Mouse (Mus musculus) midbrain, postnatal 0 days (tissue): ENCODE measurements around the gene Klk1. TPM values are rescaled to one million over a fixed set of nuclear protein-coding genes. Genes with fewer than 3 reads are reported as not detected.
A peak's percentile ranks its signal among the peaks of the same experiment; 100 is the strongest.

Experiments used
- ATAC-seq: fragments of 200-750 bp; cut with Nextera tagmentation; 2 replicates; pipeline ENCODE4 v1.8.0; 2017; ENCODE audit warnings: moderate number of reproducible peaks, mild to moderate bottlenecking, moderate TSS enrichment, moderate library complexity; ENCODE audit not compliant: low FRiP score
- DNase-seq: peaks from one replicate; pipeline ENCODE4 v3.0.0-alpha.2; 2015; ENCODE audit warnings: low spot score
- H3K27ac ChIP-seq: fragments of 300-500 bp; sonication (generic); 2 replicates; pipeline ENCODE4 v1.5.1; 2014; ENCODE audit warnings: low read depth, mild to moderate bottlenecking, low read length, mixed read lengths
- H3K27me3 ChIP-seq: fragments of 300-500 bp; sonication (generic); 2 replicates; pipeline ENCODE4 v1.6.1; 2014; ENCODE audit warnings: low read length, control low read depth, mixed read lengths; ENCODE audit not compliant: insufficient read depth
- H3K36me3 ChIP-seq: fragments of 300-500 bp; sonication (generic); 2 replicates; pipeline ENCODE4 v1.6.1; 2014; ENCODE audit warnings: low read length, control low read depth, mixed read lengths; ENCODE audit not compliant: insufficient read depth
- H3K4me1 ChIP-seq: fragments of 300-500 bp; sonication (generic); 2 replicates; pipeline ENCODE4 v1.6.1; 2014; ENCODE audit warnings: mild to moderate bottlenecking, control low read depth, antibody characterized with exemption, low read length, mixed read lengths; ENCODE audit not compliant: insufficient read depth
- H3K4me2 ChIP-seq: fragments of 300-500 bp; sonication (generic); 2 replicates; pipeline ENCODE4 v1.6.1; 2014; ENCODE audit warnings: low read depth, mild to moderate bottlenecking, low read length, mixed read lengths; ENCODE audit not compliant: poor library complexity, severe bottlenecking
- H3K4me3 ChIP-seq: fragments of 300-500 bp; sonication (generic); 2 replicates; pipeline ENCODE4 v1.5.1; 2014; ENCODE audit warnings: low read depth, mild to moderate bottlenecking, low read length, moderate library complexity
- H3K9ac ChIP-seq: fragments of 300-500 bp; sonication (generic); replicated peaks from 2 replicates; pipeline ENCODE4 v1.6.1; 2014; ENCODE audit warnings: mild to moderate bottlenecking, low read length, moderate library complexity, mixed read lengths; ENCODE audit not compliant: poor library complexity, severe bottlenecking
- H3K9me3 ChIP-seq: fragments of 300-500 bp; sonication (generic); 2 replicates; pipeline ENCODE4 v1.6.1; 2016; ENCODE audit warnings: low read length, control low read depth
- CTCF ChIP-seq: IDR thresholded peaks from 2 replicates; pipeline ENCODE4 v1.5.1; 2016; ENCODE audit warnings: antibody characterized with exemption, mild to moderate bottlenecking
- WGBS: fragments of 180-500 bp; shearing (Covaris S2); extraction: QIAGEN DNeasy Blood & Tissue Kit; methylation state at CpG from one replicate; pipeline ENCODE4 v1.1.7; 2014; 5-methylcytosine and 5-hydroxymethylcytosine counted together
- polyA plus RNA-seq: library from polyadenylated mRNA; unstranded; fragments of >200 nt; fragmentation: Nextera tagmentation; extraction: Ambion mirVana; gene quantifications from 2 replicates; pipeline ENCODE4 v1.2.1, GENCODE M21; 2015
- total RNA-seq: library from RNA; depleted of rRNA; stranded (reverse); fragments of >200 nt; gene quantifications from 2 replicates; pipeline ENCODE4 v1.2.3, GENCODE M21; 2014; rRNA removed

Gene Klk1
- total and polyA plus RNA-seq, 2 experiments from 2014 or later = not detected

DNA sequence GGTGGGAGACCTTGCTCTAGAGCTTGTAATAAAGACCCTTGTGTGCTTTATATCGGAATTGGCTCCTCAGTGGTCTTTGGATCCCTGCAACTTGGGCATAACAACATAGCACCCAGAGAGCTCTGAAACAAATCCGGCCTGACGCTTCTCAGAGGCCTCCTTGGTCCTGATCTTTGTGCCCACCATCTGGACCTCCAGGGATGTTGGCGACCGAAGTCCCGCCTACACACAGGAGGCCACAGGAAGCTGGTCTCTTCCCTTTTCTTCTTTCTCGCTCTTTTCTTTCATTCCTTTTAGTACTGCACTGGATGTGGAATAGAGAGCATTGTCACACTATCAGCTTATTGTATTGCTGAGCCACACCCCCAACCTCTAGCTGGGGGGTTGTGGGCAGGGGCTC, 48.3 kb downstream of the Klk1 start:
- Histone ChIP-seq H3K4me1 (no peaks in the 10 kb centered on the region), H3K4me3 (no peak overlapping the region), H3K36me3 (no peaks in the 10 kb centered on the region), H3K9me3 (no peaks in the 10 kb centered on the region), H3K27me3 (0 out of 2 replicates have a peak, but pooled peaks cover 4% of the 10 kb centered on the region), H3K27ac (no peak overlapping the region), H3K9ac (0 out of 2 replicates have a peak overlapping the region, but pooled peaks have one; percentile 33), H3K4me2 (no peak overlapping the region)
- DNase-seq = no peak
- 55% methylated on average over 7 of the region's 7 CpGs for WGBS
- TF ChIP-seq CTCF = no peak
- no peak for ATAC-seq

DNA sequence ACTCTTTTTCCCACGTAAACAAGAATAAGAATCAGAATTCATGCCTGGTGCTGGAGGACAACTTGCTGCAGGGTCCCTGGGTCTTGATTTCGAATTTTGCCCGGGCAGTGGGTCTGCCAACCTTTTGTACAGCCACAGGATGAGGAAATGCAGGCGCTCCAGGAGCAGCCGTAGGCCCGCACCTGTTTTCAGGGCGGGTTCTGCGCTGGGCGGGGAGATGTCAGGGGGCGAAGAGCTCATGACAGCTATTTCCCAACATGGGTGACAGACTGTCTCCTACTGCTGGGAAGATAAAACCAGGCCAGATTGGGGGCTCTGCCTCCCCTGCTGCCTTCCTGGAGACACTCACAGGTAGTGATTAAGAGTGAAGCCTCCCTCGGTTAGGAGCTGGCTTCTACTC, 48.9 kb downstream of the Klk1 start:
- no peak for DNase-seq
- Histone ChIP-seq H3K4me1 (no peaks in the 10 kb centered on the region), H3K36me3 (no peaks in the 10 kb centered on the region), H3K4me3 (no peak overlapping the region), H3K9ac (no peak overlapping the region), H3K27ac (no peak overlapping the region), H3K4me2 (no peak overlapping the region), H3K9me3 (no peaks in the 10 kb centered on the region), H3K27me3 (0 out of 2 replicates have a peak, but pooled peaks cover 4% of the 10 kb centered on the region)
- TF ChIP-seq CTCF = no peak
- ATAC-seq = no peak
- 51% methylated on average over 11 of the region's 11 CpGs for WGBS

- Histone ChIP-seq H3K9ac (no peak overlapping the region), H3K27me3 (0 out of 2 replicates have a peak, but pooled peaks cover 4% of the 10 kb centered on the region), H3K4me2 (no peak overlapping the region), H3K4me1 (no peaks in the 10 kb centered on the region), H3K9me3 (no peaks in the 10 kb centered on the region), H3K27ac (no peak overlapping the region), H3K36me3 (no peaks in the 10 kb centered on the region), H3K4me3 (no peak overlapping the region)
- no peak for DNase-seq
- 0 out of 2 replicates have a peak, but pooled peaks have one; percentile 8 for TF ChIP-seq CTCF
- no peak for ATAC-seq
- WGBS = 78% methylated on average over 3 of the region's 3 CpGs
Measured at GRCm38 (mm10) chr7:44275546-44275945, 50.4 kb downstream of the Klk1 start.

GRCm38 (mm10) chr7:44276461-44277249, 51.5 kb downstream of the Klk1 start:
- ATAC-seq (no peak), DNase-seq (no peak)
- TF ChIP-seq CTCF = no peak
- Histone ChIP-seq H3K9ac (no peak overlapping the region), H3K9me3 (no peaks in the 10 kb centered on the region), H3K36me3 (no peaks in the 10 kb centered on the region), H3K27me3 (0 out of 2 replicates have a peak, but pooled peaks cover 4% of the 10 kb centered on the region), H3K4me3 (no peak overlapping the region), H3K4me1 (no peaks in the 10 kb centered on the region), H3K27ac (no peak overlapping the region), H3K4me2 (no peak overlapping the region)
- 62% methylated on average over 10 of the region's 10 CpGs for WGBS

DNA sequence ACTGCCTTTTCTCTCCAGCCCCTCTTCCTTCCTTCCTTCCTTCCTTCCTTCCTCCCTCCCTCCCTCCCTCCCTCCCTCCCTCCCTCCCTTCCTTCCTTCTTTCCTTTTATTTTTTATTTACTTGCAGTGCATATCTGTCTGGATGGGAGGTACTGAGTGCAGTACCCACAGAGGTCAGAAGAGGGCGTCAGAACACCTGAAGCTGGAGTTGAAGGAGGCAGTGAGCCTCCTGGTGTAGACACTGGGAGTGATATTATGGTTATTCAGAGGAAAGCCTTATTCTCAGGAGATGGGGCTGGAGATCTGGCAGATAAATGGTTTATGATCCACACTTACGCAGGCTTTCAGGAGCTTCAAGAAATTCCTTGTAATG, 52.1 kb downstream of the Klk1 start:
- no peak overlapping the region for H3K4me3 ChIP-seq
- ATAC-seq = 0 out of 2 replicates have a peak, but pooled peaks have one; percentile 25
- peak; percentile 74 for TF ChIP-seq CTCF
- H3K9me3 ChIP-seq = no peaks in the 10 kb centered on the region
- H3K4me1 ChIP-seq = no peaks in the 10 kb centered on the region
- no peaks in the 10 kb centered on the region for H3K36me3 ChIP-seq
- no peak overlapping the region for H3K4me2 ChIP-seq
- no peak overlapping the region for H3K27ac ChIP-seq
- 0 out of 2 replicates have a peak, but pooled peaks cover 4% of the 10 kb centered on the region for H3K27me3 ChIP-seq
- peak; percentile 47 for DNase-seq
- no peak overlapping the region for H3K9ac ChIP-seq
- 35% methylated on average over 2 of the region's 2 CpGs for WGBS

Other genes starting within 250 kb of the Klk1 start
- not detected in 2 replicates for gene Klk1b9, start 249.3 kb upstream of the Klk1 start, total RNA-seq
- gene Klk1b9, start 249.3 kb upstream of the Klk1 start, polyA plus RNA-seq = not detected in 2 replicates
- gene Klk1b11, start 229.5 kb upstream of the Klk1 start, total RNA-seq = not detected in 2 replicates
- gene Klk1b11, start 229.5 kb upstream of the Klk1 start, polyA plus RNA-seq = not detected in 2 replicates
- not detected in 2 replicates for gene Klk1b26, start 213.2 kb upstream of the Klk1 start, total RNA-seq
- gene Klk1b26, start 213.2 kb upstream of the Klk1 start, polyA plus RNA-seq = not detected in 2 replicates
- gene Klk1b27, start 173.1 kb upstream of the Klk1 start, total RNA-seq = not detected in 2 replicates
- gene Klk1b27, start 173.1 kb upstream of the Klk1 start, polyA plus RNA-seq = not detected in 2 replicates
- gene Klk1b21, start 123.0 kb upstream of the Klk1 start, total RNA-seq = not detected in 2 replicates
- not detected in 2 replicates for gene Klk1b21, start 123.0 kb upstream of the Klk1 start, polyA plus RNA-seq
- not detected in 2 replicates for gene Klk1b22, start 112.7 kb upstream of the Klk1 start, total RNA-seq
- gene Klk1b22, start 112.7 kb upstream of the Klk1 start, polyA plus RNA-seq = not detected in 2 replicates
- gene Klk1b16, start 88.6 kb upstream of the Klk1 start, total RNA-seq = not detected in 2 replicates
- gene Klk1b16, start 88.6 kb upstream of the Klk1 start, polyA plus RNA-seq = not detected in 2 replicates
- not detected in 2 replicates for gene Klk1b24, start 37.1 kb upstream of the Klk1 start, total RNA-seq
- gene Klk1b24, start 37.1 kb upstream of the Klk1 start, polyA plus RNA-seq = not detected in 2 replicates
- not detected in 2 replicates for gene Klk1b3, start 27.2 kb upstream of the Klk1 start, total RNA-seq
- not detected in 2 replicates for gene Klk1b3, start 27.2 kb upstream of the Klk1 start, polyA plus RNA-seq
- not detected in 2 replicates for gene Klk1b4, start 17.9 kb upstream of the Klk1 start, total RNA-seq
- gene Klk1b4, start 17.9 kb upstream of the Klk1 start, polyA plus RNA-seq = not detected in 2 replicates
- not detected in 2 replicates for gene Klk1b5, start 9.4 kb upstream of the Klk1 start, total RNA-seq
- not detected in 2 replicates for gene Klk1b5, start 9.4 kb upstream of the Klk1 start, polyA plus RNA-seq
- not detected in 2 replicates for gene Gm36864, start 10.8 kb downstream of the Klk1 start, total RNA-seq
- gene Gm36864, start 10.8 kb downstream of the Klk1 start, polyA plus RNA-seq = not detected in 2 replicates
- 0.38 and 0.88 TPM in 2 replicates for gene 1700028J19Rik, start 21.3 kb downstream of the Klk1 start, total RNA-seq
- gene 1700028J19Rik, start 21.3 kb downstream of the Klk1 start, polyA plus RNA-seq = 1.6 and 2.2 TPM in 2 replicates
- gene 2410002F23Rik, start 21.4 kb downstream of the Klk1 start, total RNA-seq = 329 and 379 TPM in 2 replicates
- 279 and 286 TPM in 2 replicates for gene 2410002F23Rik, start 21.4 kb downstream of the Klk1 start, polyA plus RNA-seq
- gene Acp4, start 32.0 kb downstream of the Klk1 start, total RNA-seq = not detected in 2 replicates
- gene Acp4, start 32.0 kb downstream of the Klk1 start, polyA plus RNA-seq = not detected in 2 replicates
- gene Gm15517, start 36.1 kb downstream of the Klk1 start, total RNA-seq = not detected in 2 replicates
- gene Gm15517, start 36.1 kb downstream of the Klk1 start, polyA plus RNA-seq = not detected in 2 replicates
- 3.2 and 3.9 TPM in 2 replicates for gene Clec11a, start 81.5 kb downstream of the Klk1 start, total RNA-seq
- gene Clec11a, start 81.5 kb downstream of the Klk1 start, polyA plus RNA-seq = 3.5 and 3.8 TPM in 2 replicates
- 48.1 and 60.3 TPM in 2 replicates for gene Shank1, start 84.9 kb downstream of the Klk1 start, total RNA-seq
- 33.9 and 39.2 TPM in 2 replicates for gene Shank1, start 84.9 kb downstream of the Klk1 start, polyA plus RNA-seq
- gene Syt3, start 158.7 kb downstream of the Klk1 start, total RNA-seq = 119 and 144 TPM in 2 replicates
- gene Syt3, start 158.7 kb downstream of the Klk1 start, polyA plus RNA-seq = 88.4 and 96.7 TPM in 2 replicates
- 0.38 and 1.4 TPM in 2 replicates for gene 1700008O03Rik, start 160.5 kb downstream of the Klk1 start, total RNA-seq
- 3.8 and 5.2 TPM in 2 replicates for gene 1700008O03Rik, start 160.5 kb downstream of the Klk1 start, polyA plus RNA-seq
- gene Lrrc4b, start 203.7 kb downstream of the Klk1 start, total RNA-seq = 589 and 657 TPM in 2 replicates
- gene Lrrc4b, start 203.7 kb downstream of the Klk1 start, polyA plus RNA-seq = 24.2 and 26.9 TPM in 2 replicates
- gene Aspdh, start 240.0 kb downstream of the Klk1 start, total RNA-seq = 7.1 and 11.8 TPM in 2 replicates
- gene Aspdh, start 240.0 kb downstream of the Klk1 start, polyA plus RNA-seq = 2.1 and 3.7 TPM in 2 replicates
- 25.5 and 38.5 TPM in 2 replicates for gene Josd2, start 242.6 kb downstream of the Klk1 start, total RNA-seq
- gene Josd2, start 242.6 kb downstream of the Klk1 start, polyA plus RNA-seq = 22.7 and 25.4 TPM in 2 replicates